Mouse (Mus musculus) lung, postnatal 36 days (tissue): ENCODE measurements around the gene Syt14.

ENCODE experiments used
- DNase-seq: peaks from one replicate; pipeline ENCODE4 v3.0.0; 2022; ENCODE audit warnings: mixed read lengths

Gene Syt14

DNA sequence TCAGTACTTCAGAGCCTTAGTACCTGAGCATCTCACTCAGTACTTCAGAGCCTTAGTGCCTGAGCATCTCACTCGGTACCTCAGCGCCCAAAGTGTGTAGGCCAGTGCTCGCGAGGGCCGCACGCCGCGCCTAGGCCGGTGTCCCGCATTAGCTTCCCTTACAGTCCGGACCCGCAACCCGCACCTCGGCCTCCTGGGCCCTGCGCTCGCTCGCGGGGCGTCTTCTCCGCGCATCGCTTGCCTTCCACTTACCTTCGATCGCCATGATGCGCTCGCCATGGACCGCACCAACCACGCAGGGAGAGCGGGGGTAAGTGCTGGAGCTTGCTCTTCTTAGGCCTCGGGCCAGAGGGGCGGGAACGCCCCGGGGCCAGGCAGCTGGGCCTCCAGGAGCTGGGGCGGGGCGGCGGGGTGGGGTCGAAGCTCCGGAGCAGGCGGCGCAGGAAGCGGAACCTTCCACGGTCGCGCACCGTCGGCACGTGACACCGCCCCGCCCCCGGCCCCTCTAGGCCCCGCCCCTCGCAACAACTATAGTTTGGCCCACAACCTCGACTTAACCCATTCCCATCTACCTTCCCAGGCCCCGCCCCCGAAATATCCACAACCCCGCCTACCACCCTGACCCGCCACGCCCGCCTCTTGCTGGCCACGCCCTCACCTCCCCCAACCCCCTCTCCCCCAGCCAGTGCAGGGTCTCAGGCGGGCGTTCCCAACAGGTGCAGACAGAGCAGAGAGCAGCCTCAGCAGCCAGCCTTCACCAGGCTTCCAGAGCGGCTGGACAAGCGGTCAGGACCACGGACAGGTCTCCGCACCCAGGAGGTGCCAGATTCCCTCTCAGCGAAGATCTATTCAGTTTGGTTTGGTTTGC, at the start of gene Syt14:
Syt14 (minus strand) TSS at position 405 of the 868 bp plus-strand sequence.
- peak; percentile 51 for DNase-seq

DNA sequence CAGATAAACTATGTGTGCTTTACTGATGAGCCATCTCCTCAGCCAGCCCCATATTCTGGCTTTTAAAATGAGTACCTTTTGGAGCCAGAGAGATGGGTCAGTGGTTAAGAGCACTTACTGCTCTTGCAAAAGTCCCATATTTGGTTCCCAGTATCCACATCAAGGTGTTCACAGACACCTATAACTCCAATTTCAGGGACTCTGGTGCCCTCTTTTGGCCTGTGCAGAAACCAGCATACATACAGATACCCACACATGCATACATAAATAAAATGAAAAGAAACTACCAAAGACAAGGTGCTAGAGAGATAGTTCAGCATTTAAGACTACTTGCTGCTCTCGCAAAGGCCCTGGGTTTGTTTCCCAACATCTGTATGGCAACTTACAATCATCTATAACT, 48.4 kb upstream of the Syt14 start:
- no peak for DNase-seq

DNA sequence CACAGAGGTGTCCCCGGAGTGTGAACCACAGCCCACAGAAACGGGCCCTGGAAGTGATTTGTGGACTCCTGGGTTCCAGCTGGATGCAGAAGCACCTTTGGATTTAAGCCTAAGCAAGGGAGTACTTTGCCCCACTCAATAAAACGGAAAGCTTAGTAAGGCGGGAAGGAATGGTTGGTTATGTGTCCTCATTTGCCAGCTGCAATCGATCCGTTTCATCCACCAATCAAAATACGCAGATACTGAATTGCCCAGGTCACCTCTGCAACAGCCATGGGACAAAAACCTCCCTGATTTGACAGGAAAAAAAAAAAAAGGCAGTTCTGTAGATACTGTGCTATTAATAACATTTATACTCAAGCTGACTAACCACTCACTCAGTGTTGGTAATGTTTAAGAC, 47.5 kb upstream of the Syt14 start:
- no peak for DNase-seq

DNA sequence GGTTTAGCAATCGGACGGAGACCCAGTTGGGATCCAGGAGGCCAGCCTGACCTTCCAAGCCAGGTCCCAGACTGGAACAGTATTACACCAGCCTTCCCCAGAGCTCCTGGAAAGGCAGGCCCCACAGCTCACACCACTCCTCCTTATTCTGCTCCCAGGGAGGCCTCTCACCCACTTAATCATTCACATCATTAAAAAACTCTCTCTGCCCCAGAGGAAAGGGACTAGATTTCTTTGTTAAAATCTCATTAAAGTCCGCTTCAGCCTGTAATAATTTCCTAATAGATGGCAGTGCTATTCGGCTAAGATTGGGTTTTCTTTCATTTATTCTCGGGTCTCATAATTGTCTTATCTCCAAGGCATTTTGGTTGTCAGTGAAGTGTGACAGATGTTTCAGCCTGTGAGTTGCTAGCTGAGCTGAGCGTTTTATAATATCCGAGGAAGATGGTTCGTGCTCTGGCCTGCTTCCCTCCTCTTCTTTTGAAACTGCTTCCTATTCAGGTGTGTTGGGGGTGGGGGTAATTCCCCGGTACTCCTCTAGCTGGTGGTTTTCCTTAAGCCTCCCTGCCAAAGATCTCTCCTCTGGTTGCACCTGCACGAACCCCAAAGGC, 46.8 kb upstream of the Syt14 start:
- peak; percentile 14 for DNase-seq

DNA sequence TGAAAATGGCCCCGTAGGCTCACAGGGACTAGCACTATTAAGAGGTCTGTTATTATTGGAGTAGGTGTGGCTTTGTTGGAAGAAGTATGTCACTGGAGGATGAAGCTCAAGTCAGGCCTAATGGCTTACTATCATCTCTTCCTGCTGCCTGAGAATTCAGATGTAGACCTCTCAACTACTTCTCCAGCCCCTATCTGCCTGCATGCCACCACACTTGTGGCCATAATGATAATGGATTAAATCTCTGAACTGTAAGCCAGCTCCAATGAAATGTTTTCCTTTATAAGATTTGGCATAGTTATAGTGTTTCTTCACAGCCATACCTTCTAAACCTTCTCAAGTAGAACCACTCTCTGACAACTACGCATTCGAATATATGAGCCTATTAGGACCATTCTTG, 27.0 kb upstream of the Syt14 start:
- DNase-seq, result no peak

DNA sequence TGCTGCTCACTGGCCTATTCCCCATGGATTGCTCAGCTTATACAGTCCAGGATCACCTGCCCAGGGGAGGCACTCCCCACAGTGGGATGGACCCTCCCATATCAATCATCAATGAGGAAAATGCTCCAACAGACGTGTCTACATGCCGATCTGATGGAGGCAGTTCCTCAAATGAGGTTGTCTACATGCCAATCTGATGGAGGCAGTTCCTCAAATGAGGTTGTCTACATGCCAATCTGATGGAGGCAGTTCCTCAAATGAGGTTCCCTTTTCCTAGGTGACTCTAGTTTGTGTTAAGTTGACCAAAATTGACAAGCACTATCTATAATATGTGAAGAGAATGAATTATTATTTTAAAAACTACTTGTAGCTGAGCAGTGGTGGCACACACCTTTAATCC, 24.6 kb upstream of the Syt14 start:
- DNase-seq, result no peak

DNA sequence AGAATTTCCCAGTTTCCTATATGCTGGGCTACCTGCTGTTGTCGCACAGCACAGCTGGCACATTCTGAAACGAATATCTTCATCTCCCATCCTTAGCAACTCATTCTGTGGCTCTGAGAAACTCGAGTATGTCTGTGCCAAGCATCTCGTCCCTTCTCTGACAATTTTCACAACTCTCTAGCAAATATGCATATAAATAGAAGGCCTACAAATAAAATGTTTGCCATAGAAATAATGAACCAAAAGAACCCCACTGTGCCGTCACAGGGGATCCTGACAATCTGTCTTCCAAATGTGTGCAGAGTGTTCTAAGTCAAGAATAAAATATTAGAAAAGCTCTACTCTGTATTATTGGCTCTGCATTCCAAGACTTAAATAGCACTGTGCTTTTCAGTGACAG, 24.0 kb upstream of the Syt14 start:
- DNase-seq, result no peak

DNA sequence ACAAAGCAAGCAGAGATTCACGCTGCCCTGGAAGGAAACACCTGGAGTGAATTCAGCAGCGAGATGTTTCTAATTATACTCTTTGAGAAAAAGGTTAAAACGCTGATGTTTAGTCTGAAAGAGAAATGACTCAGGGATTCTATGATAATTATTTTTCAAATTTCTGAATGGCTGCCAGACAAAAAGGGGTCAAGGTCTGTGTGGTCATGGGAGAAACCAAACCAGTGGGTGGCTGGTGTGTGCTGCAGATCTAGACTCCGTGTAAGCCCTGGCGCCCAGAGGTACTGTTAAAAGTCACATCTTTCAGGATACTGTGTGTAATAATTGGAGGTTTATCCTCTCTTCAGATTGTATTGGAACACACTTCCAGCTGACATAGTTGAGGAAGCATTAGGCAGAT, 18.8 kb upstream of the Syt14 start:
- DNase-seq, result no peak

DNA sequence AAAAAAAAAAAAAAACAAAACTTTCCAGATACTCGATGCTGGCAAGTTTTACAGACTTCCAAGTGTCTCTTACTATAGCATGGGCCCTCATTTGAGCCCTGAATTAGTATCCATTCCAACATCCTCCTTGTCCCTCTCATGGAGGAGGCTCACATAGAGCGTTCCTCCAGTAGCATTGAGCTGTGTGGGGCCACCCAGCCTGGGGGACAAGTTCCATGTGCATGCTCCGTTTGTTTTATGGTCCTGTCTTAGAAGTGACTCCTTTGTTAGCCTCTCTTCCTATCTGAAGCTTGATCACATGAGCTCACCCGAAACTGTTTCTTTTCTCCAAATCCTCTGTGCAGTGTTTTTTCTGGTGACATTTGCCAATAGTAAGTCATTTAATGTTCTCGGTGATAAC, 17.5 kb upstream of the Syt14 start:
- DNase-seq, result no peak

DNA sequence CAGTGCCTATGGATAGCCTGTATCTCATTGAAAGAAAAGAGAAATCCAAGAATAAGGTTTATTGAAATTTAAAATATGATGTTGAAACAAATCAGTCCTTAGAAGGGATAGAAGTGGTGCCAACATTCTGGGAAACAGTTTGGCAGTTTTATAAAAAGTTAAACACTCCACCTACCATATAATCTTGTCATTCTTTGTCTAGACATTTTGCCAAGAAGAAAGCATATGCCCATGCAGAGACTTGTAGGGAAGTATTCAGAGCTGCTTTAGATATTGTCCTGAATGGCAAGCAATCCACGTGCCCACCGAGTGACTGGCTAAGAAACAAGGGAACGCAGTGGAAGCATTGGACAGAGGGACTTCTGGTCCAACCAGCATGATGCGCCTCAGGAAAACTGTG, 12.0 kb upstream of the Syt14 start:
- no peak for DNase-seq

DNA sequence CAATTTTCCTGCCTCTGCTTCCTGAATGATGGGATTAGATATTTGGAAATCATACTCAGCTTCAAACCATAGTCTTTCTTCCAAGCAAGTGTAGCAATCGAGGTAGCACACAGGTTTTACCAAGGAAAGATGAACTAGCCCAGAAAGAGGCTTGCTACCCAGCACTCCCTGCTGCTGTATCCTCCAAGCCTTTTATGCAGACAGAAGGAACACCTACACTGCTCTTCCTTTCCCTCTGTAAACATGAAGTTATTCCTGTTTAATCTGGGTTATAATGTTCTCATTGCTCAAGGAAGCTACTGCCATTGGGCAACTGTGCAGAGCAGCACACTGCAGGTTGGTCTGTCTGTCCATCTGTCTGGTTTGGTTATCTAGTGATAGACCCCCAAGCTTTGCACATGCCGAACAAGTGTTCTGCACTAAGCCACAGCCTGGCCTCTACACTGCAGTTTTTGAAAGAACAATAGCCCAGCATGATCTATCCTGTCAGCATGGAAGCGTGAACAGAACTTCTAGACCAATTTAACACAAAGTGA, 7.3 kb upstream of the Syt14 start:
- no peak for DNase-seq

DNA sequence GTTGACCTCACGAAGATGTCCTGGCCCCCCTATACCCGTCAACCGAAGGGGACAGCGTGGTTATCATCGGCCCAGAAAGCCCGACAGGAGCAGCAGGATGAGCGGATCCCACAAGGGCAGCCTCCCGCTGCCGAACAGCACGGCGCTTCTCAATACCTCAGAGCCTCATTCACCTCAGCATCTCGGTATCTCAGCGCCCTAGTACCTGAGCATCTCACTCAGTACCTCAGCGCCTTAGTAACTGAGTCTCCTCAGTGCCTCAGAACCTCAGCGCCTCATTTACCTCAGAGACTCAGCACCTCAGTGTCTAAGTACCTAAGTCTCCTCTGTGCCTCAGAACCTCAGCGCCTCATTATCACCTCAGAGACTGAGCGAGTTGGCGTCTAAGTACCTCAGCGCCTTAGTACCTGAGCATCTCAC, 614 bp downstream of the Syt14 start:
- no peak for DNase-seq

DNA sequence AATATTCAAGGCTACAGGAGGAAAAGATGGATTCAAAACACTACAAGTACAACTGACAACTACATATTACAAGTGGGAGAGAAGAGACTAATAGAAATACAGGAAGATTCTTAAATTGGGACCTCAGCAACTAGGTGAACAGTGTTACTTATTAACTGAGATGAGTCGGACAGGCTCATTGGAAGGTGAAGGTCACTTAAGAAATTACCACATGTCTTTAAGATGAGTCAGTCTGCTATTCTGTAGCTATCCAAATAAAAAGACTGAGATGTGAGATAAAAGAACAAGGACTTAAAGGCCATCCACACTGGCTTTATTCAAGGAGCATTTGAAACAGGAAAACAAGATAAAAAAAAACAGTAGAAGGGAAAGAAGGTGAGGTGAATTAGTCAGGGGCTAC, 11.3 kb downstream of the Syt14 start:
- no peak for DNase-seq

DNA sequence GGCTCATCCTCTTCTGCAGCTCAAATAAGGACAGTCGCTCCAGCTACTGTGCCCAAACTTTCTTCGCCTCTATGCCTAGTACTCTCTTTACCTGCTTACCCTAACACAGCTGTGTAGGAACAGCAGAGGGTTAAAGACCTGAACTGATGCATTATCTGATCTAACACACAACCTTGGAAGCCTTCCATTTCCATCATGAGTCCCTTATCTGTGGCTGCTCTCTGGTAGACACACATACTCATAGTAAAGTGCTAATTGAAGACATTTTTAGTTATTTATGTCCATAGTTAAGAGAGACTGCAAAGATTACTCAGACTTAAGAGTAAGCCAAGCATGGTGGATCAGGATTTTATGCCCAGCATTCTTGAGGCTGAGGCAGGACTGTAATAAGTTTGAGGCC, 23.2 kb downstream of the Syt14 start:
- no peak for DNase-seq

DNA sequence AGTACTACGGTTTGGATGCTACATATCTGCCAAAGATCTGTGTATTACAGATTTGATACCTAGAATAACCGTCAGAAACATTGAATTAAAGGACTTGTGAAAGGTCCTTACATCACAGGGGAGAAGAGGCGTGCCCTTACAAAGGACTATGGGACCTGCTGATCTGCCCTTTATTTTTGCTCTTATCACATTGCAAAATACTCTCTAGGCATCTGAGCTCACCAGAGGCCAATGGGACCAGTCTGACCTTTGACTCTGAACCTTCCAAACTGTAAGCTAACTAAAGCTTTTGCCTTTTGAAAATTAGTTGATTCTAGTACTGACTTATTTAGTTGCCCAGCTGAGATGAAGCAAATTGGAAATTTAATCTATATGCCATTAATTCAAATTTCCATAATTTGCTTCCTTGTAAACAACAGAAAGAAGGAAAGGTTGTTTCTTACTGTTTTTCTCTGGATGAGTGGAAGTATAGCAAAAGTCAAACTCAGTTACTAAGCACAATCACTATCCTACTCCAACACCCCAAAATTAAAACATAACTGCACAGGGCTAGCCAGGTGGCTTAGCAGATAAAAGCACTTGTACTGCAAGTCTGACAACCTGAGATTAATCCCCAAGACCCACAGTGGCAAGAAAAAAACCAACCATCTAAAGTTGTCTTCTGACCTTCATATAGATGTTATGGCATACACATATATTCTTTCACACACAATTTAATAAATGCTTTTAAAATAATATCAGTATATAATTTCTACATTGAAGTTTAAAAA, 24.4 kb downstream of the Syt14 start:
- no peak for DNase-seq

DNA sequence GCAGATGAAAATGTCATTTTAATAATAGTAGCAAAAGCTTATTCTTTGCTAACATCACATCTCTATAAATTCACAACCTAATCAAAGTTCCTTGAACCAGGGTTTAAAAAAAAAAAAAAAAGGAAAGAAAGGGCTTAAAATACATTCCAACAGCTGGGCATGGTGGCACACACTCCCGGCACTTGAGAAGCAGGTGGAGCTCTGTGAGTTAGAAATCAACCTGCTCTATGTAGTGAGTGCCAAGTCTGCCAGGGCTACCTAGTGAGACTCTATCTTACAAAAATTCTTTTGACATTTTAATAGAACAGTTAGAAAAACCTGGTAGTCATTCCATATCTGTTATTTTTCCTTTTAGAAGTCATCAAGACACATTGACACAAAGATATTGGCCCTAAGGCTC, 31.0 kb downstream of the Syt14 start:
- no peak for DNase-seq

DNA sequence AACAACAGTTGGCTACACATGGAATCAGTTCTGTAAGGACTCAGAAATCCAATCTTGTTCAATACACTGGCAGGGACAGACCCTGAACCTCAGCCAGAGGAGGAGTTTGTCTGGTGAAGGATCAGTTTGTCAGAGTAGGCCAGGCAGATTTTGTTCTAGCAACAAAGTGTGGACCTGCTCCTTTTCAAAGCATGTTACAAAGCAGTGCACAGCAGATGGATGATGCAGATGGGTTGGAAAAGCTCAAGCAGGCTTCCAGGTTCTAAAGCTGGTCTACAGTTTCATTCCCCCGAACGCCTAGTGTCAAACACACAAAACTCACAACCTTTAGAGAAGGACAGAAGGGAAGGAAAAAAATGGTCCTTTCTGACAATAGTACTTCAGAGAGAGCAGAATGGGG, 31.6 kb downstream of the Syt14 start:
- no peak for DNase-seq

DNA sequence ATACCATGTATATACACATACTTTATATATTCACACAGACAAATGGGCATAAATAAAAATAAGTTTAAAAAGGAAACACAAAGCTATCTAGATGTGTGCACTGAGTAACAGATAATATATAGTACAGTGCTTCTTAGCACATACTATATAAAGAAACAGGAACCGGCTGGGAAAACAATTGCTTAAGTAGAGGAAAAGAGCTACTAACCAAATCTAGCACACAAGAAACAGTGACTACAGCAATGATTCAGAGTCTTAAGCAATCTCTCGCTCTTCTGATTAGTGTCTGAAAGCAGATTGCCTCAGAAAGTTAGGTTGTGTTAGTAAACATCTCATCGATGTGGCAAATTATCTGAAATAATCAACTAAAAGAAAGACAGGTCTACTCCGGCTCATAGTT, 33.3 kb downstream of the Syt14 start:
- no peak for DNase-seq

DNA sequence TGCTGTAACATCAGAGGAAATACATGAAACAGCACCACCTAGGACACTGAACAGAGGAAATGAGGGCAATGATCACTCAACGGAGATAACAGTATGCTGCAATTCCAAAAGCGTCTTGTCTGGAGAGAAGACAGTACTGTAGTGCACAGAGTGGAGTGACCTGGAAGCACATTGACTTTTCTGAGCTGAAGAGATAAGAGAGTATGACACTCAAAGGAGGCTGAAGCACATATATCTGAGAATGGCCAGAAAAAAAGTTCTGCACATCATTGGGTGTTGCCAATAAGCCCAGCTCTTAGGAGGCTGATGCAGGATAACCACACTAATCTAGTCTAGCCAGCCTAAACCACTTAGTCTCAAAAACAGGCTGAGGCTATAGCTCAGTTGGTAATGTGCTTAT, 34.0 kb downstream of the Syt14 start:
- no peak for DNase-seq

DNA sequence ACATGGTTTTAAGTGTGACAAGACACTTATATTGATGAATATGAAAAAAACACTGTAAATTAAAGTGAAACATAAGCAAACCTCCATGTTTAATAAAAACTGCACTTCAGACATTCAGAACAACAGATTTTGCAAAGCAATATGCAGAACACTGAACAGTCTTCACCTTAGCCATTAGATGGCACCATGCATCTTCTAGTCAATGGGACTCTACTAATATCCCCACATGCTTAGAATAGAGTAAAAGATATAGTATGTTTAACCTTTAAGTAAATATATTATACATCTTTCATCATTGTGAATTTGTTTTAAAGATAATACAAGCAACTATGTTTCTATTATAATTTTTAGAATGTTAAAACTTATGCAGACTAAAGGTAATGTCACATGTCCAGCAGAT, 34.7 kb downstream of the Syt14 start:
- no peak for DNase-seq

DNA sequence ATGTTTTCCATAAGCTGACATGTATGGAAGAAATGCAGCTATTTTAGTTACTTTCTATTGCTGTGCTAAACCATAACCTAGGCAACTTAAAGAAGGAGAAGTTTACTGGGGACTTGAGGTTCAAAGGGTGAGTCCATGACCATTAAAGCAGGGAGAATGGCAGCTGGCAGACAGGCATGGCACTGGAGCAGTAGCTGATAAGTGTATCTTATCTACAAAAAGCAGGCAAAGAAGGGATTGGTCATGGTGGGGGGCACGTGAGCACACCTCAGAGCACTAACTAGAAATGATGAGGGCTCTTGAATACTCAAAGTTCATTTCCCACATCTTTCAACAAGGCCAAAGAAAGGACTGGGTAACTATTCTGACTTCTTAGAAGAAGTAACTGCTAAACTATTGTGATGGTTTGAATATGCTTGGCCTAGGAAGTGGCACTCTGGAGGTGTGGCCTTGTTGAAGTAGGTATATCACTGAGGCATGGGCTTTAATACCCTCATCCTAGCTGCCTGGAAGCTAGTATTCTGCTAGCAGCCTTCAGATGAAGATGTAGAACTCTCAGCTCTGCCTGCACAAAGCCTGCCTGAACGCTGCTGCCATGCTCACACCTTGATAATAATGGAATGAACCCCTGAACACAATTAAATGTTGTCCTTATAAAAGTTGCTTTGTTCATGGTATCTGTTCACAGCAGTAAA, 41.2 kb downstream of the Syt14 start:
- no peak for DNase-seq

DNA sequence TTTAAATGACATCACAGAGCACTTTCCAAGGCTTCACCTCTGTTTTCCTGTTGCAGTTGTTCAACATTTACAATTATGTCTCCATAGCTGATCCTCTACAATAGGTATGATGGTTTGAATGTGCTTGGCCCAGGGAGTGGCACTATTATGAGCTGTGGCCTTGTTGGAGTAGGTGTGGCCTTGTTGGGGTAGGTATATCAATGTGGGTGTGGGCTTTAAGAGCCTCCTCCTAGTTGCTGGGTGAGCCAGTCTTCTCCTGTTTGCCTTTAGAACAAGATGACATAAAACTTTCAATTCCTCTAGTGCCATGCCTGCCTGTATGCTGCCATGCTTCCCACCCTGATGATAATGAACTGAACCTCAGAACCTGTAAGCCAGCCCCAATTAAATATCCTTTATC, 42.1 kb downstream of the Syt14 start:
- no peak for DNase-seq

DNA sequence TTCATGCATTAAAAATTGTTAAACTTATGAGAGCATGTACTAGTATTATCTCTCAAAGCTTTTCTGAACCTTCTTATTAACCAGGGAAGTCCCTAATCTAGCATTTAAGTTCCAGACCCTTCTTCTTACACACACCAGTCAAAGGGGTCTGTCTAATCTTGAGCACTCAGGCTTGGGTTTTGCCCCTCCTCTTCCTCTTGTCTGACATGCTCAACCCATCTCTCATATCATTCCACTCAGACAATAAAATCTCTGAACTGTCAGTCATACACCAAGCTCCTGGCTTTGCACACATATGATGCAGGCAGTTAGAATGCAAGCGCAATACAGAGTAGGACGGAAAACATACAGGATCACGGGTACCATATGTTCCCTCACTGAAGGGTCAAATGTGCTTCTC, 48.4 kb downstream of the Syt14 start:
- no peak for DNase-seq
